Mouse (Mus musculus): ENCODE results near the gene Paqr9.
A peak's percentile ranks its signal among the peaks of the same experiment; 100 is the strongest.

Gene Paqr9

GRCm38 (mm10) chr9:95581021-95581757 lies 21.7 kb downstream of the Paqr9 start:
- peak; percentile 53 to 57 for DNase-seq

GRCm38 (mm10) chr9:95581758-95582515 lies 22.5 kb downstream of the Paqr9 start:
- no peak for DNase-seq

GRCm38 (mm10) chr9:95582555-95582954 lies 23.1 kb downstream of the Paqr9 start:
- no peak for DNase-seq

GRCm38 (mm10) chr9:95586046-95586445 lies 26.6 kb downstream of the Paqr9 start:
- no peak for DNase-seq

- no peak for DNase-seq
Measured at GRCm38 (mm10) chr9:95588070-95588469, 28.6 kb downstream of the Paqr9 start.

GRCm38 (mm10) chr9:95594291-95594690 lies 34.8 kb downstream of the Paqr9 start:
- DNase-seq, result peak; percentile 62 to 70

- no peak for DNase-seq
Measured at GRCm38 (mm10) chr9:95597466-95598178, 38.2 kb downstream of the Paqr9 start.

- no peak for DNase-seq
Measured at GRCm38 (mm10) chr9:95598179-95598721, 38.8 kb downstream of the Paqr9 start.

- peak in 1 of 2 experiments; percentile 38 for DNase-seq
Measured at GRCm38 (mm10) chr9:95599399-95599798, 39.9 kb downstream of the Paqr9 start.

GRCm38 (mm10) chr9:95602849-95603248 lies 43.4 kb downstream of the Paqr9 start:
- DNase-seq, result no peak

GRCm38 (mm10) chr9:95603316-95603715 lies 43.9 kb downstream of the Paqr9 start:
- no peak for DNase-seq

GRCm38 (mm10) chr9:95607196-95607595 lies 47.7 kb downstream of the Paqr9 start:
- no peak for DNase-seq

GRCm38 (mm10) chr9:95612246-95612768 lies 52.9 kb downstream of the Paqr9 start:
- no peak for DNase-seq

GRCm38 (mm10) chr9:95613426-95614127 lies 54.1 kb downstream of the Paqr9 start:
- DNase-seq, result peak in 1 of 2 experiments; percentile 30

- peak; percentile 77 to 86 for DNase-seq
Measured at GRCm38 (mm10) chr9:95614861-95615615, 55.6 kb downstream of the Paqr9 start.

GRCm38 (mm10) chr9:95615961-95616360 lies 56.5 kb downstream of the Paqr9 start:
- DNase-seq, result no peak

Data from kidney, adult 8-10 months (tissue).